Mouse (Mus musculus): ENCODE data around the gene Cdkl5.

Gene Cdkl5

DNA sequence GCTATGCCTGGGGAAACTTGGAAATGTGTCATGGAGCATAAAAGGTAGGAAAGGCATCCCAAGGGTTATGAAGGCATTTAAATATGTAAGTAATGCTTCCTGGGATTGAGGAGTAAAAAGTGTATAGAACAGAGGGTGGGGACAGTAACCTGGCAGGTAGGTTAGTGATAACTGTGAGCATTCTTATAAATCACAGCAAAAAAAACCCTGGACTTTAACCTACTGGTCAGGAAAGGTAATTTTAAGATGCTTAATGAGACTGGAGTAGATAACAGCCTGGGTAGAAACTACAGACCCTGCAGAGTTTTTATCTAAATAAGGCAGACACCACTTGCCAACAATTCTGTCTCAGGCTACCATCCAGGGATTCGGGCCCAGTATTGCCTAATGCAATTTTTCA, 245.9 kb downstream of the Cdkl5 start:
- in situ Hi-C loops (cut with MseI, MboI), result no loop called here

- in situ Hi-C loops (cut with MseI, MboI), result no loop called here
Observed at GRCm38 (mm10) chrX:160745399-160745798, 249.1 kb downstream of the Cdkl5 start.

GRCm38 (mm10) chrX:160735650-160736049, 258.9 kb downstream of the Cdkl5 start, which contains the start of gene Ppef1:
Gene Ppef1, minus strand, starts transcription at chrX:160735765.
- in situ Hi-C loops (cut with MseI, MboI), result no loop called here

All from mouse trophoblast stem cell (cell line).